Mouse (Mus musculus) ES-E14 (cell line): ENCODE measurements around the gene Mmd. TPM values are rescaled to one million over a fixed set of nuclear protein-coding genes. Genes with fewer than 3 reads are reported as not detected.

Experiments
- DNase-seq: peaks from one replicate; pipeline ENCODE4 v3.0.0-alpha.2; 2013; ENCODE audit warnings: low read depth, low spot score
- H3K27ac ChIP-seq: 2 replicates; pipeline ENCODE4 v1.5.1; 2012; ENCODE audit warnings: low read depth, mild to moderate bottlenecking, low read length, moderate library complexity, mixed read lengths; ENCODE audit not compliant: poor library complexity, insufficient read depth, severe bottlenecking
- H3K36me3 ChIP-seq: 2 replicates; pipeline ENCODE4 v1.6.1; 2012; ENCODE audit warnings: mild to moderate bottlenecking, low read length, moderate library complexity, mixed read lengths; ENCODE audit not compliant: control insufficient read depth, poor library complexity, insufficient read depth, severe bottlenecking
- H3K4me1 ChIP-seq, 2 experiments: fragments of 150-350 bp in 1 of 2; sonication (generic) in 1 of 2; 2 replicates each; pipeline ENCODE4 v1.6.1; 2012; ENCODE audit warnings: low read length in 2 of 2, mild to moderate bottlenecking in 1 of 2, mixed read lengths in 1 of 2; ENCODE audit not compliant: control insufficient read depth in 2 of 2, insufficient read depth in 2 of 2, poor library complexity in 1 of 2
- H3K4me3 ChIP-seq, 2 experiments: fragments of 150-350 bp in 1 of 2; sonication (generic) in 1 of 2; 2 replicates each; pipeline ENCODE4 v1.5.1; 2012; ENCODE audit warnings: low read length in 2 of 2, low read depth in 1 of 2, mild to moderate bottlenecking in 1 of 2, mixed read lengths in 1 of 2; ENCODE audit not compliant: insufficient read depth in 1 of 2, poor library complexity in 1 of 2, severe bottlenecking in 1 of 2
- H3K9ac ChIP-seq: 2 replicates; pipeline ENCODE4 v1.6.1; 2012; ENCODE audit warnings: low read depth, mild to moderate bottlenecking, low read length, mixed read lengths; ENCODE audit not compliant: poor library complexity, insufficient read depth, severe bottlenecking
- H3K9me3 ChIP-seq: fragments of 150-350 bp; sonication (generic); 2 replicates; pipeline ENCODE4 v1.6.1; 2012; ENCODE audit warnings: low read depth, mild to moderate bottlenecking, low read length; ENCODE audit not compliant: control insufficient read depth, insufficient read depth
- CHD2 ChIP-seq: IDR thresholded peaks from 2 replicates; pipeline ENCODE4 v1.6.1; 2014; ENCODE audit warnings: mild to moderate bottlenecking, low read depth, low read length, inconsistent platforms
- HCFC1 ChIP-seq: IDR thresholded peaks from 2 replicates; pipeline ENCODE4 v1.6.1; 2012; ENCODE audit warnings: low read length, inconsistent platforms, borderline replicate concordance; ENCODE audit not compliant: insufficient read depth
- MAFK ChIP-seq: IDR thresholded peaks from 2 replicates; pipeline ENCODE4 v1.6.1; 2014; ENCODE audit warnings: mild to moderate bottlenecking, low read depth, low read length, inconsistent platforms; ENCODE audit not compliant: insufficient read depth
- ZC3H11A ChIP-seq: IDR thresholded peaks from 2 replicates; pipeline ENCODE4 v1.6.1; 2012; ENCODE audit warnings: low read depth, mild to moderate bottlenecking, inconsistent platforms, low read length, borderline replicate concordance
- ZNF384 ChIP-seq: IDR thresholded peaks from 2 replicates; pipeline ENCODE4 v1.6.1; 2012; ENCODE audit warnings: low read depth, low read length, inconsistent platforms
- in situ Hi-C, 2 experiments: fragments of 600-800 bp; cut with MboI; formaldehyde crosslinking; loops; one replicate each; pipeline ENCODE4 v1.15.1; 2025; ENCODE audit warnings: low sequenced_read_pairs in 2 of 2, inconsistent platforms in 1 of 2; ENCODE audit not compliant: unreplicated experiment in 2 of 2
- total RNA-seq: library from RNA; depleted of rRNA; stranded (reverse); fragments of 300-350 nt; gene quantifications from 2 replicates; pipeline ENCODE4 v1.2.3, GENCODE M21; 2012

The Mmd gene
- total RNA-seq, 1 experiment, result 15.5 TPM

- Histone ChIP-seq H3K9me3 (no peaks in the 10 kb centered on the region), H3K36me3 (no peaks in the 10 kb centered on the region), H3K4me3 (no peak overlapping the region), H3K9ac (no peak overlapping the region), H3K4me1 (no peaks in the 10 kb centered on the region), H3K27ac (no peak overlapping the region)
- in situ Hi-C loops, result no loop called here
- no peak for DNase-seq
- TF ChIP-seq CHD2 (no peak), ZNF384 (no peak), HCFC1 (no peak), ZC3H11A (no peak), MAFK (no peak)
Measured at GRCm38 (mm10) chr11:90291156-90291555, 41.9 kb downstream of the Mmd start.

GRCm38 (mm10) chr11:90292766-90293165 lies 43.5 kb downstream of the Mmd start:
- DNase-seq, result no peak
- no peak for TF ChIP-seq MAFK
- no peak for TF ChIP-seq ZC3H11A
- no peak for TF ChIP-seq HCFC1
- no peak for TF ChIP-seq CHD2
- TF ChIP-seq ZNF384, result no peak
- Histone ChIP-seq H3K4me3 (no peak overlapping the region), H3K36me3 (no peaks in the 10 kb centered on the region), H3K27ac (no peak overlapping the region), H3K9me3 (no peaks in the 10 kb centered on the region), H3K4me1 (no peaks in the 10 kb centered on the region), H3K9ac (no peak overlapping the region)
- in situ Hi-C loops, result no loop called here

GRCm38 (mm10) chr11:90294622-90295021 lies 45.4 kb downstream of the Mmd start:
- no peak overlapping the region for H3K4me3 ChIP-seq
- H3K4me1 ChIP-seq, result no peaks in the 10 kb centered on the region
- TF ChIP-seq ZNF384 (no peak), ZC3H11A (no peak), HCFC1 (no peak), MAFK (no peak), CHD2 (no peak)
- in situ Hi-C loops, result no loop called here
- H3K9ac ChIP-seq, result no peak overlapping the region
- no peak overlapping the region for H3K27ac ChIP-seq
- no peak for DNase-seq
- H3K9me3 ChIP-seq, result no peaks in the 10 kb centered on the region
- H3K36me3 ChIP-seq, result no peaks in the 10 kb centered on the region

GRCm38 (mm10) chr11:90306067-90306466 lies 56.8 kb downstream of the Mmd start:
- no peak overlapping the region for H3K27ac ChIP-seq
- H3K9me3 ChIP-seq, result no peaks in the 10 kb centered on the region
- no peak overlapping the region for H3K9ac ChIP-seq
- no peaks in the 10 kb centered on the region for H3K36me3 ChIP-seq
- TF ChIP-seq HCFC1, result no peak
- TF ChIP-seq ZNF384, result no peak
- TF ChIP-seq ZC3H11A, result no peak
- no peak for TF ChIP-seq CHD2
- TF ChIP-seq MAFK, result no peak
- no peak for DNase-seq
- in situ Hi-C loops, result no loop called here
- H3K4me1 ChIP-seq, result no peaks in the 10 kb centered on the region
- no peak overlapping the region for H3K4me3 ChIP-seq

- no peak for TF ChIP-seq HCFC1
- peak; percentile 22; the same call in 1 of the 2 replicates for TF ChIP-seq ZC3H11A
- H3K4me1 ChIP-seq, result no peaks in the 10 kb centered on the region
- in situ Hi-C loops, result no loop called here
- peak; percentile 28 for DNase-seq
- no peak overlapping the region for H3K9ac ChIP-seq
- no peak overlapping the region for H3K27ac ChIP-seq
- no peak overlapping the region for H3K4me3 ChIP-seq
- no peaks in the 10 kb centered on the region for H3K36me3 ChIP-seq
- no peaks in the 10 kb centered on the region for H3K9me3 ChIP-seq
Measured at GRCm38 (mm10) chr11:90306993-90307392, 57.7 kb downstream of the Mmd start.
